Mouse (Mus musculus) embryonic facial prominence, embryonic 13.5 days (tissue): ENCODE measurements around the gene Hadh. TPM values are rescaled to one million over a fixed set of nuclear protein-coding genes. Genes with fewer than 3 reads are reported as not detected.

Source experiments
- ATAC-seq: fragments of 200-750 bp; cut with Nextera tagmentation; 2 replicates; pipeline ENCODE4 v1.8.0; 2017; ENCODE audit warnings: low read depth; ENCODE audit not compliant: insufficient number of reproducible peaks, insufficient read depth, low FRiP score, low TSS enrichment
- H3K27ac ChIP-seq: fragments of 300-500 bp; sonication (generic); 2 replicates; pipeline ENCODE4 v1.5.1; 2015; ENCODE audit warnings: moderate library complexity, mild to moderate bottlenecking, inconsistent platforms
- H3K27me3 ChIP-seq: fragments of 300-500 bp; sonication (generic); 2 replicates; pipeline ENCODE4 v1.6.1; 2015; ENCODE audit warnings: mild to moderate bottlenecking, inconsistent platforms
- H3K36me3 ChIP-seq: fragments of 300-500 bp; sonication (generic); 2 replicates; pipeline ENCODE4 v1.6.1; 2015; ENCODE audit warnings: mild to moderate bottlenecking, inconsistent platforms
- H3K4me1 ChIP-seq: fragments of 300-500 bp; sonication (generic); 2 replicates; pipeline ENCODE4 v1.6.1; 2015; ENCODE audit warnings: inconsistent platforms
- H3K4me2 ChIP-seq: fragments of 300-500 bp; sonication (generic); 2 replicates; pipeline ENCODE4 v1.6.1; 2015; ENCODE audit warnings: moderate library complexity, mild to moderate bottlenecking, inconsistent platforms
- H3K4me3 ChIP-seq: fragments of 300-500 bp; sonication (generic); 2 replicates; pipeline ENCODE4 v1.5.1; 2015; ENCODE audit warnings: mild to moderate bottlenecking, inconsistent platforms
- H3K9ac ChIP-seq: fragments of 300-500 bp; sonication (generic); 2 replicates; pipeline ENCODE4 v1.6.1; 2015; ENCODE audit warnings: mild to moderate bottlenecking, inconsistent platforms
- H3K9me3 ChIP-seq: fragments of 300-500 bp; sonication (generic); 2 replicates; pipeline ENCODE4 v1.6.1; 2016; ENCODE audit warnings: inconsistent platforms
- WGBS: fragments of 180-500 bp; shearing (Covaris S2); methylation state at CpG from one replicate; pipeline ENCODE4 v1.1.7; 2015; ENCODE audit warnings: mixed read lengths; 5-methylcytosine and 5-hydroxymethylcytosine counted together
- polyA plus RNA-seq: library from polyadenylated mRNA; unstranded; fragments of >200 nt; fragmentation: Nextera tagmentation; extraction: Ambion mirVana; gene quantifications from 2 replicates; pipeline ENCODE4 v1.2.1, GENCODE M21; 2015

The Hadh gene
- polyA plus RNA-seq, 1 experiment from 2014 or later, result 106 TPM

GRCm38 (mm10) chr3:131266366-131267050 is 5.4 kb downstream of the Hadh start:
- Histone ChIP-seq H3K27me3 (no peaks in the 10 kb centered on the region), H3K9ac (no peak overlapping the region), H3K9me3 (no peaks in the 10 kb centered on the region; the same call in 1 of the 2 replicates), H3K4me2 (no peak overlapping the region), H3K4me3 (no peak overlapping the region), H3K27ac (no peak overlapping the region), H3K36me3 (peaks cover 39% of the 10 kb centered on the region), H3K4me1 (peaks cover 28% of the 10 kb centered on the region)
- 87% methylated on average over 3 of the region's 3 CpGs for WGBS
- no peak for ATAC-seq

- H3K27me3 ChIP-seq, result no peaks in the 10 kb centered on the region
- H3K4me3 ChIP-seq, result no peak overlapping the region
- H3K4me2 ChIP-seq, result no peak overlapping the region
- H3K36me3 ChIP-seq, result peaks cover 49% of the 10 kb centered on the region
- no peak overlapping the region for H3K9ac ChIP-seq
- no peak overlapping the region for H3K27ac ChIP-seq
- WGBS, result 85% methylated on average over 8 of the region's 8 CpGs
- no peaks in the 10 kb centered on the region; the same call in 1 of the 2 replicates for H3K9me3 ChIP-seq
- ATAC-seq, result no peak
- H3K4me1 ChIP-seq, result peaks cover 20% of the 10 kb centered on the region
Observed at GRCm38 (mm10) chr3:131265516-131265915, 6.4 kb downstream of the Hadh start.

GRCm38 (mm10) chr3:131263766-131264486 is 8.0 kb downstream of the Hadh start:
- no peak overlapping the region for H3K4me3 ChIP-seq
- no peak for ATAC-seq
- WGBS, result 86% methylated on average over 15 of the region's 15 CpGs

GRCm38 (mm10) chr3:131260418-131260817 is 11.5 kb downstream of the Hadh start:
- no peak for ATAC-seq
- H3K4me1 ChIP-seq, result no peaks in the 10 kb centered on the region
- H3K27me3 ChIP-seq, result no peaks in the 10 kb centered on the region
- WGBS, result 97% methylated on average over 6 of the region's 6 CpGs
- no peak overlapping the region for H3K4me3 ChIP-seq
- H3K36me3 ChIP-seq, result peaks cover 47% of the 10 kb centered on the region
- no peak overlapping the region for H3K27ac ChIP-seq
- no peak overlapping the region for H3K9ac ChIP-seq
- H3K4me2 ChIP-seq, result no peak overlapping the region
- no peaks in the 10 kb centered on the region; the same call in 1 of the 2 replicates for H3K9me3 ChIP-seq

More at GRCm38 (mm10) chr3:131263766-131264486, 8.0 kb downstream of the Hadh start:
- no peak overlapping the region for H3K9ac ChIP-seq
- no peak overlapping the region for H3K27ac ChIP-seq
- H3K27me3 ChIP-seq, result no peaks in the 10 kb centered on the region
- peaks cover 7% of the 10 kb centered on the region; the same call in 1 of the 2 replicates for H3K4me1 ChIP-seq
- peaks cover 51% of the 10 kb centered on the region for H3K36me3 ChIP-seq
- H3K4me2 ChIP-seq, result no peak overlapping the region
- no peaks in the 10 kb centered on the region; the same call in 1 of the 2 replicates for H3K9me3 ChIP-seq

GRCm38 (mm10) chr3:131259392-131259965 is 12.4 kb downstream of the Hadh start:
- Histone ChIP-seq H3K36me3 (peaks cover 43% of the 10 kb centered on the region), H3K4me3 (no peak overlapping the region), H3K27me3 (no peaks in the 10 kb centered on the region), H3K4me1 (no peaks in the 10 kb centered on the region), H3K4me2 (no peak overlapping the region), H3K9ac (no peak overlapping the region), H3K9me3 (no peaks in the 10 kb centered on the region; the same call in 1 of the 2 replicates), H3K27ac (no peak overlapping the region)
- WGBS, result 91% methylated on average over 9 of the region's 9 CpGs
- no peak for ATAC-seq

GRCm38 (mm10) chr3:131258921-131259320 is 13.0 kb downstream of the Hadh start:
- no peak for ATAC-seq
- 80% methylated on average over 3 of the region's 3 CpGs for WGBS
- no peak overlapping the region for H3K4me2 ChIP-seq

GRCm38 (mm10) chr3:131255399-131255981 is 16.4 kb downstream of the Hadh start:
- H3K27me3 ChIP-seq, result no peaks in the 10 kb centered on the region
- H3K27ac ChIP-seq, result no peak overlapping the region
- no peak overlapping the region for H3K4me2 ChIP-seq
- H3K36me3 ChIP-seq, result peaks cover 20% of the 10 kb centered on the region
- H3K9ac ChIP-seq, result no peak overlapping the region
- no peak overlapping the region for H3K4me3 ChIP-seq
- H3K4me1 ChIP-seq, result no peaks in the 10 kb centered on the region
- no peak for ATAC-seq
- WGBS, result 92% methylated on average over 3 of the region's 3 CpGs
- H3K9me3 ChIP-seq, result 0 out of 2 replicates have a peak, but pooled peaks cover 5% of the 10 kb centered on the region

More at GRCm38 (mm10) chr3:131258921-131259320, 13.0 kb downstream of the Hadh start:
- Histone ChIP-seq H3K27me3 (no peaks in the 10 kb centered on the region), H3K9me3 (peaks cover under 1% of the 10 kb centered on the region; the same call in 1 of the 2 replicates), H3K4me1 (no peaks in the 10 kb centered on the region), H3K4me3 (no peak overlapping the region), H3K36me3 (peaks cover 46% of the 10 kb centered on the region), H3K9ac (no peak overlapping the region), H3K27ac (no peak overlapping the region)

- 0 out of 2 replicates have a peak, but pooled peaks cover 5% of the 10 kb centered on the region for H3K9me3 ChIP-seq
- no peak overlapping the region for H3K27ac ChIP-seq
- peaks cover 4% of the 10 kb centered on the region; the same call in 1 of the 2 replicates for H3K4me1 ChIP-seq
- no peaks in the 10 kb centered on the region for H3K27me3 ChIP-seq
- no peak overlapping the region for H3K4me3 ChIP-seq
- no peak for ATAC-seq
- no peak overlapping the region for H3K9ac ChIP-seq
- peaks cover 18% of the 10 kb centered on the region for H3K36me3 ChIP-seq
- 95% methylated on average over 4 of the region's 4 CpGs for WGBS
- no peak overlapping the region for H3K4me2 ChIP-seq
Observed at GRCm38 (mm10) chr3:131254991-131255390, 16.9 kb downstream of the Hadh start.

- Histone ChIP-seq H3K36me3 (peaks cover 46% of the 10 kb centered on the region), H3K9ac (no peak overlapping the region), H3K4me1 (peaks cover 4% of the 10 kb centered on the region; the same call in 1 of the 2 replicates), H3K9me3 (0 out of 2 replicates have a peak, but pooled peaks cover 5% of the 10 kb centered on the region), H3K27ac (no peak overlapping the region), H3K4me2 (no peak overlapping the region), H3K4me3 (no peak overlapping the region), H3K27me3 (no peaks in the 10 kb centered on the region)
- ATAC-seq, result no peak
- WGBS, result 84% methylated on average over 7 of the region's 7 CpGs
Observed at GRCm38 (mm10) chr3:131251601-131252000, 20.3 kb downstream of the Hadh start.

- Histone ChIP-seq H3K27ac (no peak overlapping the region), H3K27me3 (no peaks in the 10 kb centered on the region), H3K4me2 (no peak overlapping the region), H3K4me3 (no peak overlapping the region), H3K4me1 (peaks cover 4% of the 10 kb centered on the region; the same call in 1 of the 2 replicates), H3K9me3 (0 out of 2 replicates have a peak, but pooled peaks cover 5% of the 10 kb centered on the region), H3K36me3 (peaks cover 51% of the 10 kb centered on the region), H3K9ac (no peak overlapping the region)
- 81% methylated on average over 13 of the region's 13 CpGs for WGBS
- ATAC-seq, result no peak
Observed at GRCm38 (mm10) chr3:131250978-131251377, 20.9 kb downstream of the Hadh start.

GRCm38 (mm10) chr3:131250283-131250682 is 21.6 kb downstream of the Hadh start:
- Histone ChIP-seq H3K4me1 (peaks cover 7% of the 10 kb centered on the region), H3K9ac (no peak overlapping the region), H3K27ac (no peak overlapping the region), H3K4me3 (no peak overlapping the region), H3K4me2 (no peak overlapping the region), H3K9me3 (0 out of 2 replicates have a peak, but pooled peaks cover 5% of the 10 kb centered on the region), H3K27me3 (no peaks in the 10 kb centered on the region), H3K36me3 (peaks cover 47% of the 10 kb centered on the region)
- WGBS, result 93% methylated on average over 2 of the region's 2 CpGs
- ATAC-seq, result no peak
